Mouse (Mus musculus) heart, adult 9 months (tissue): ENCODE data around the gene March4.

ENCODE experiments used
- DNase-seq, 2 experiments: peaks; one replicate each; pipeline ENCODE4 v3.0.0; 2022; ENCODE audit warnings: low spot score in 2 of 2

The March4 gene

DNA sequence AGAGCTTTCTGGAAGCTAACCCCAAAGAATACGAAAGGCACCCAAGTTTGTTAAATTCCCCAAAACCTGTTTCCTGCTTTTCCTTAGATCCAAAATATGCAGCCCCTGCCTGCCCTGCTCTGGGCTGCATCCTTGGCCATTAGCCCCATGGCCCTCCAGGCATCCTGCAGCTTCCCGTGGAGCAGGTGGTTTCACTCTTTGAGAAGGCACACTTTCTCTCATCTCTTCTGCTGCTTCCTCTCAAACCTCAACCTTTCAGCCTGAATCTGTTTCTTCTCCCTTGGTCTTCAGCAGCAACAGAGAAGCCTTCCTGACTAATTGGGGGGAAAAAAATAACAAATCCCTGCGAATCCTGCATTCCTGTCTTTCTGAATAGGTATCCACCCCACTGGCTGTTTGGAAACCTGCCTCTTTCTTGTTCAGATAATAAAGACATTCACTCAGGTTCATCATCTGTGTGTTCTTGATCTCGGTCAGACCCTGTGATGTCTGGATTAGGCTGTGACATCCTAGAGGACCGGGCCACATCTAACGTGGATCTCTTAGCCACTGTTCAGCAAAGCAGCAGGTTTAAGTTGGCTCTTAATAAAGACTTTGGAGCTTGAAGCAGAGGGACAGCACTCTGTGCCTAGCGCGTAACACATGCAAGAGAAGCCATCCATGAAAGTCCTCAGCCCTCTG lies 6.1 kb downstream of the March4 start:
- no peak for DNase-seq

DNA sequence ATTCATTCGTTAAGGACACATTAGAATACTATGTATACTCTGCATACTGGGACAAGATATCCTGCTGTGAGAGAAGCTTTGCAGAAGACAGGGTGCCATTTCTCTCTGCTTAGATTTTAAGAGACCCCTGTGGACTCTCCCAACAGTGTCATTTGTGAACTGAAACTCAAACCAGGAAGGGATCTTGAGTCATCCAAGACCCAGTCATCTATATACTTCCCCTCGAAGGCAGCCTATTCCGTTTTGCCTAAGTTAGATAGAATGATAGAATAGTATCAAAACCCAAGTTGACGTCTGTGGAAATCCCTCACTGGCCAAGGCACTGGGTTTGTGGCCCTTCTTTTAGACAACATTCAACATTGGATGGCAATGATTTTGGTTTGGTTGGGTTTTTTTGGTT lies 7.5 kb downstream of the March4 start:
- DNase-seq = no peak

DNA sequence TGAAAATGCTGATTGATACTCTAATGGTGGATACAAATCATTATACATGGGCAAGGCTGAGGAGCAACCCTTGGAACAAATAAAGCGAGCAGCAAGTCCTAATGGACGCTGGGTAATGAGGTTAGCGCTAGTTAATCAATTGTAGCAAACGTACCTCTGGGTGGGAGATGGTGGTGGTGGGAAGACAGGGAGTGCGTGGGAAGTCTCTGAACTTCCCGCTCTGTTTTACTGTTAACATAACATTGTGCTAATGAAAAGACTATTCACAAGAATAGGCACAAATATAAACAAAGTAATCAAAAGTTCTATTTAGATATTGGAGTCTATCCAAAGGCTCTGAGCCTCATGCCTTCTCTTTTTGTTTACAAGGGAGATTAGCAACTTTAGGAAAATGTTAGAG lies 13.1 kb downstream of the March4 start:
- no peak for DNase-seq

DNA sequence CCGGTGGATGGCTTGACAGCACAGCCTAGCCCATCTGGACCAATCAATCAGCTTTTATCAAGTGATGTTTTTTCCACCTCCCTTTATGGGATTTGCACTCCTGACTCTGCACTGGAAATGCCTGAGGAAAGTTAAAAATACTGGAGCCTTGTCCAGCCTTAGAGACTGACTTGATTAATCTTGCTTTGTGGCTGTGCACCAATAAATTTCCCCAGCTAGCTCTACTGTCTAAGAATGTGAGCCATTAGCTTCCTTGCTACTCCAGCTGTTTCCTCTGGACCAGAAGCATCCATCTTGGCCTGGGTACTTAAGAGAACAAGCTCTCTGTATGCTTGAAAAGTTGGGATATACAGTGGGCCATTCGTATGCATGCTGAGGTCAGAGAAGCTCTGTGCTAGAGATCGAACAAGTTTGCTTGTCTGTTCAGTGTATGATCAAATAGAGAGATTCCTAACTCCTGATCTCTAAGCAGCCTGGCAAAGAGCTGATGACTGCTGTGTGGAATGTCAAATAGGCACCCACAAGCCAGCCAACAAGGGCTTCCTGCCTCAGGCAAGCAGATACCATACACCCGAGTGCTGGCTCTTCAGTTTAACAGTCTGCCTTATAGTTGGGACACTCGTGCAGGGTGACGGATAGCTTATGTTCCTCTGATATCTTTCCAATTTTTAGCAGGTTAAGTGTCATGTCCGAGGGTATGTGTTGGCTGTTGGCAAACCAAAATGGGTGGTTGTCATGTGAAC lies 25.8 kb downstream of the March4 start:
- DNase-seq = no peak

DNA sequence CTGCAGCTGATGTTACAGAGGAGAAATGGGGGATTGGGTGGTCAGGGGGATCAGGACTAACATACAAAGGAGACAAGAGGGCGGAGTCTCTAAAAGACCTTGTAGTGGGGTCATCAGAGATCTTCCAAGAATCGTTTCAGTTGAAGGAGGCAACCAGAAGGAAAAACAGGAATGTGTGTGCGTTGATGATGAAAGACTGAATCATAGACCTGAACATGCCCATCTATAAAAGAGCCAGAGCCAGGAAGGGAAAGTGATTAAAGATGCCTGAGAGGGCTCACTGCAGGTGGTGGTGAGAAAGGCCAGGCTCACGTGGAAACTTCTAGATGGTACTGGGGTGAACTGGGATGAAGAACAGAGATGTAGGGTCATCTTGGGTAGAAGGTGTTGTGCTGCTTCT lies 27.2 kb downstream of the March4 start:
- DNase-seq = no peak

DNA sequence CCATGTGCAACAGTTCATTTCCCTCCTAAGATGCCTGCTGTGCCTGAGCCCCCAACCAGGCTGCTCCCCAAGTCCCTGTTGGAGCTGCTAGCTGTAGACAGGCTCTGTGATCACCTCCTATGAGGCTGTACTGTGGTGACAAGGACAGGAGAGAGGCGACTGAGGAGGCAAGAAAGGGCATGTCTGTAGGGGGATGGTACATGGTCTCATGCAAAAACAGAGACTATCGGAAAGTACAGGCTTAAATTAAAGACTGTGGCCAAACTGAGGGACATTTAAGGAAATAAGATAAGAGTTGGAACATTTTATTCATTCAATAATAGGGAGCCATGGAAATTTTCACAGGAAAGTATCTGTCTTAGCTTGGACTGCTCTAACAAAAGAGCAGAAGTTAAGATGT lies 29.1 kb downstream of the March4 start:
- no peak for DNase-seq

DNA sequence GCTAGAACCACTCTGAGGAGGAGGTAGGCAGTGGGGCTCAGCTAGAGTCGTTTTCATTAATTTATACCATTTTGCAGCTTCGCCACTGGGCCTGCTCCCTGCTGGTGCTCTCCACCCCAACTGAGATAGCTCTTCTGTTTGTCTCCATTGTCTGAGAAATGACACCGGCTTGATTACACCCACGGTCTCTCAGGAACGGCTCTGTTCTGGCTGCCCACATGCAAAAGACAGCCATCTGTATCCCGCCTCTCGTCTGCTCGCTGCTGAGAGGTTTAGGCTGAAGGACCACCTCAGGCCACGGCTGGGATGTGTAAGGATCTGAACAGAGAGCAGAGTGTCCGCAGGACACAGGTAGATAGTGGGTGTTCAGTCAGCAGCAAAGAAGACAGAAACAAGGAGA lies 30.5 kb downstream of the March4 start:
- DNase-seq = no peak

DNA sequence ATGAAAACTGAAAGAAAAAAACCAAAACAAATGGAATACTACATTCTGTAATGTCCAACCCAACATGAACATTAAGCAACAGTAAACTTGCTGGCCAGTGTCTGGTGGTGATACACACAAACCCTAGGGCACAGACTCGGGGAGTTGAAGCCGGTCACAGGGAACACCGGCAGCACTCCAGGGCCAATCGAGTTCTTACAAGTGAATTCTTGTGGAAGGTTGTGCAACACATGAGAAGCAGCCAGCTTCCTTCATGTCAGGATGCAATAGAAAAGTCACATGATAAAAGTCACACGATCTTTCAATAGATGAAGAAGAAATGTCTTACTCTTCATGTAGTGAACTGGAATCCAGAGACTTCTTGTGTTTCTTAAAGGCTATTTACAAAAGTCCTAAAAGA lies 39.1 kb downstream of the March4 start:
- no peak for DNase-seq

DNA sequence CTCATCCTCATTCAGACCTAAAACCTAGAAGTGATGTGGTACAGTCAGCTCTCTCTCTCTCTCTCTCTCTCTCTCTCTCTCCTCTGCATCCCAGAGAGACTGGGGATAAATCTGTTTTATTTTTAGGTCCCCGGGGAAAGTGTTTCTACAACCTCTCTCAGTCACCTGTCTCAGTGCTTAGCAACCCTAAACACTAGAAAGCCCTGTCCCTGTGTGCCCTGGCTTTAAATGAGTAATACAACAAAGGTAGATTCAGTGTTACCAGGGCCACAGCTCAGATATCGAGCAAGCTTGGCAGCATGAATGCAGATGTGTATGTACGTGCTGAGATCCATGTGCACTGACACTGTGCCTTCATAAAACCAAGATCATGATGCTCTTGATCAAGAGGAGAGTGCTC lies 43.3 kb downstream of the March4 start:
- no peak for DNase-seq

DNA sequence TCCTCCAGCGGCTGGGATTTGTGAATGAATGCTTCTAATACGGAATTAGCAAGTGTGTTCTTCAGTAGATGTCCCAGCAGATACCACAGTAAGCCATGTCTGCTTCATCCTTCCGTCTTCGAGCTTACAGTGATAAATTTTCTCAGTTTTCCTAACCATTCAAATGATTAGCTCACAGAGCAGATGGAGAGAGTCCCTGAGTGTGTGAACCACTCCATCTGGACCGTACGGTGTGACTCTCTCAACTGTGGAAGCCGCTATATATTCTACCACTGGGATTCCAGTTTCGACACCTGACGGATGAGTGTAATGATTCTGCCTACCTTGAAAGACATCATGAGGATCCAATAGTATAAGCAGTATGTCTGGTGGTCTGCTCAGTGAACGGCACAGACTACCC lies 44.1 kb downstream of the March4 start:
- DNase-seq = no peak

GRCm38 (mm10) chr1:72491307-72491706 lies 45.4 kb downstream of the March4 start:
- DNase-seq = no peak

DNA sequence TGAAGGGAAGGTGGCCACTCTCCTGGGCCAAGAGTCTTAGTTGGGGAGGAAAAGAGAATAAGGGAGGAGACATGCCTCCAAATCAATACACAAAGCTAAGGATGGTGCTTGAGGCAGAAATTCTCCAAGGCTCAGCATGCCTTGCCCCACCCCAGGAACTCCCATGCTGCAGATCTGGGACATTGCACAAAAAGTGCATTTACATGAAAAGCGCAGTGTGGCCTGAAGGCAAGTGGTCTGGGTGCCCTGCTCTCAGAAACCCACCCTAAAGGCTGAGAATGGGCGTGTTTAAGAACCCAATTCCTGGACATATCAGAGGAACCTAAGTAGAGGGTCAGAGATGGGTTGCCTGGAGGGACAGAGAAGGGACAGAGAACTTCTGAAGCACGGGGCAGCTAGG lies 45.9 kb downstream of the March4 start:
- DNase-seq = no peak

DNA sequence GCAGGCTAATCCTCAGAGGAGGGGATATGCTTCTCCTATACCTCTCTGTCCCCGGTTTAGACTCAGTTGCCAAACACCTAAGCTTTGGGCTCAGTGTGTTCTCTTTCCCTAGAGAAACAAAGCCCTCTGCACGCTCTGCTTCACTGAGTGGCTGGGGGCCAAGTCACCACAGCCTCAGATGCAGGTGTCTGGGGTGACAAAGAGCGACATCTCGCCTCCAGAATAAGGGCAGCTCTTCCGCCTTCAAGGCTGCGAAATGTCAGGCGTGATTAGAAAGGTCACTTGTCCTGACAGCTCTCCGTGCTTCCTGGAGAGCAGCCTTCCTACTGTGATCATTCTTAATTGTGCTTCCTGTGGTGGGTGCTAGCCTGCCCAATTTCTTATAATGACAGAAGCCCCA lies 46.5 kb downstream of the March4 start:
- no peak for DNase-seq

DNA sequence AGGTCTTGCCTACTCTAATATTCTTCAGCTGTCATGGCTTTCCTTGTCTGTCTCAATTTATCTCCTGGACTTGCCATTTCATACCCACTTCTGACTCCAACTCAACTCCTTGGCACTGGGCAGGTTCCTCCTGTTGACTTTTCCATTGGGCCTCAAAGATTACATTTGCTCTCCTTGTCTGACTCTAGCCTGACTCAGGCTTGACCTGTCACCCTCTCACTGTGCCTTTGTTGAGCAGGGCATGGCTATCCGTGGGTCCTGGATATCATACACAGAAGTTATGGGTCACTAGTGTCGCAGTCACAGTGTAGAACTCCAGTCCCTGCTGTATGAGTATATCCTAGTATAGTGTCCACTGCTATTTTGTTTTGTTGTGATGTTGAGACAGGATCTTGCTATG lies 60.1 kb downstream of the March4 start:
- DNase-seq = no peak

DNA sequence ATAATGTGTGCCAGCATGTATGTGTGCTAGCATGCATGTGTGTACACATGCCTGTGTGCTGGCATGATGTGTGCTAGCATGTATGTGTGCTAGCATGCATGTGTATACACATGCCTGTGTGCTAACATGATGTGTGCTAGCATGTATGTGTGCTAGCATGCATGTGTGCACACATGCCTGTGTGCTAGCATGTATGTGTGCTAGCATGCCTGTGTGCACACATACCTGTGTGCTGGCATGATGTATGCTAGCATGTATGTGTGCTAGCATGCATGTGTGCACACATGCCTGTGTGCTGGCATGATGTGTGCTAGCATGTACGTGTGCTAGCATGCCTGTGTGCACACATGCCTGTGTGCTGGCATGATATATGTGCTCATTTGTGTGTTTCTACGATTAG lies 67.7 kb downstream of the March4 start:
- DNase-seq = no peak

DNA sequence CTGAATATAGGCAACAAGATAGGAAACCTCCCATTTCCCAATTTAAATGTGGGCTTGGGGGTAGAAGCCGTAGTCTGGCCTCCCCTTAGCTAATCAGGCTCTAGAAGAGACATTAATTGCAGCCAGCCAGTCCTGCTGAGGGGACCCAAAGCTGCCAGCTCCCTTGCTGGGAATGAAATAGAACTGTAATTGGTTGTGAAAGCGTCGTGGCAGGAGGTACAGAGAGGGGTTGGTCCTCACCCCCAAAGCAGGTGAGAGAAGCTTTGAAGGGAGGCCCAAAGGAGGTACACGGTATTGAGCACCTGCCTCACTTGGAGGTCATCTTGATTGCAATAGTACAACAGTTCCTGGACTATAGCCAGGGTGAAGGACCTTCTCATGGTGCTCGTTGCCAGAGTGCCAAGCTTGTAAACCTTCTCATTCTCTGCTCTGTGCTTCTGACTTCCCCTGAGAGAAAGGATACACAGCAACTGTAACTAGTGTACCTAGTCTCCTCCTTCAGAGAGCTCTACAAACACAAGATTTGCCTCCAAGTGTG lies 68.2 kb downstream of the March4 start:
- DNase-seq = no peak

- DNase-seq = no peak
These were observed 71.7 kb downstream of the March4 start for GRCm38 (mm10) chr1:72464926-72465583.

DNA sequence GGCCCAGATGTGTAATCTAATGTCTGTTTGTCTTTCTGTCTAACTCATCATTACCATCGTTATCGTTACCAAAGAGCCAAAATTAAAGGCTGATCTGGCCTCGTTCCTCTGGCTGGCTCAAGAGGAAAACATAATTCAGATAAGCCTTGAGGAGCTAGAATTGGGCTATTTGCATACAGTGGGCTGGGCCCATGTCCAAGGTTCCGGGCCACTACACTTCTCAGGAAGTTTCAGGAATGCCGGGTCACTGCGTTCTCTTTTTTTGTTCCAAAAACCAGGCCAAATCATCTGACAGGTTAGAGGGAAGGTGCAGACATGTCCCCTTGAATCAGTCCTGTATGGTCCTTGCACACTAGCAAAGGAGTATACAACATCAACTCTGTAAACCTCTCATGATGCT lies 74.2 kb downstream of the March4 start:
- peak in 1 of 2 experiments; percentile 1 for DNase-seq

DNA sequence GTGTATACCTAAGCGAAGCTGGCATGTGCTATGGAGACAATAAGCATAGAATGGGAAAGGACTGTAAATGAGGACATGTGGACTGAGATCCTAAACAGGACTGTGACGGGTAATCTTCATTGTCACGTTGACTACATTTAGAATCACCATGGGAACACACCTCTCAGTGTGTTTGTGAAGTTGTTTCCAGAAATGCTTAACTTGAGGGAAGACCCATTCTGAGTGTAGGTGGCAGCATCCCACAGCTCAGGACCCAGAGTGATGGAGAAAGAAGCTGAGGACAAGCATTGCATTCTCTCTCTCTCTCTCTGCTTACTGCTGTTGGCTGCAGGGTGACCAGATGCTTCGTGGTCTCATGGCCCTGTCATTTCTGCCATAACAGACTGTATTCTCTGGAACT lies 79.1 kb downstream of the March4 start:
- DNase-seq = no peak

DNA sequence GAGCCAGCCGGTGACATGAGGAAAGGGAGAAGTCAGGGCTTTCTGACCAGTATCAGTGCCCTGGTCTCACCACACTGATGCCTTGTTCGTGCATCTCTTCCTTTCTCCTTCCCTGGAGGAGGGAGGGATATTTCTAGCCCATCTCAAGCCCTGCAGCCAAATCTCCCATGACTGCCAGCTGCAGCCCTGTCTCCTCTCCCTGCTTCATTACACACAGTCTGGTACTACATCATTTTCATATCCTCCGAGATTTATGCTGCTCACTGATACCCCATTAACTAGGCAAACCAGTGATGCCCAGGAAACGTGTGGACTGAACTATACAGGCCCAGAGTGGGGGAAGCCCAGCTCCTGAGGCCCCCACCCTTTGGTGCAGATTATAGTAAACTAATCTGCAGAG lies 80.8 kb downstream of the March4 start:
- no peak for DNase-seq

DNA sequence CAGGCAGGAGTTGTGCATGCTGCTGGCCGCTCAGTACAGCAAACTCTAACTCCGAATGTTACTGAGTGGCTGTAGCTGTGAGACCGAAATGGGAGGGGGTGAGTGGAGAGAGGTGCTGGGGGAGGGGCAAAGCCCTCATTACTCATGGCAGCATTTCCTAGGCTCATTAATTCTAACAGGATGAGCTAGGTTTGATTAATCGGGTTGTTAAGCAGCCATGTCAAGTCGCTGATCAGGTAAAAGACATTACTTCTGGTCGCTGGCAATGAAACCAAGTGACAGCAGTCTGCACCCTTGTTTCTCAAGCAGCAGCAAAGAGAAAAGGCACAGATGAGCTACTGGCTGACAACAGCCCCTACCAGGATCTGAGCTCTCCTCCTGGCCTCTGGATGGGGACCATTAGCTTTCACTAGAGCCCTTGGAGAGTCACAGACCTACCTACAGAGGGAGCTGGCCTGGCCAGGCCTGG lies 82.0 kb downstream of the March4 start:
- DNase-seq = no peak

GRCm38 (mm10) chr1:72452839-72453238 lies 83.9 kb downstream of the March4 start:
- DNase-seq = no peak

- no peak for DNase-seq
These were observed 85.9 kb downstream of the March4 start for GRCm38 (mm10) chr1:72450790-72451189.
